Mouse (Mus musculus): Measurements from ENCODE around the gene Tns1.

Tns1 gene

GRCm38 (mm10) chr1:73990024-73990423, 134.2 kb downstream of the Tns1 start:
- DNase-seq (ENCODE audit: low spot score), result no peak

DNA sequence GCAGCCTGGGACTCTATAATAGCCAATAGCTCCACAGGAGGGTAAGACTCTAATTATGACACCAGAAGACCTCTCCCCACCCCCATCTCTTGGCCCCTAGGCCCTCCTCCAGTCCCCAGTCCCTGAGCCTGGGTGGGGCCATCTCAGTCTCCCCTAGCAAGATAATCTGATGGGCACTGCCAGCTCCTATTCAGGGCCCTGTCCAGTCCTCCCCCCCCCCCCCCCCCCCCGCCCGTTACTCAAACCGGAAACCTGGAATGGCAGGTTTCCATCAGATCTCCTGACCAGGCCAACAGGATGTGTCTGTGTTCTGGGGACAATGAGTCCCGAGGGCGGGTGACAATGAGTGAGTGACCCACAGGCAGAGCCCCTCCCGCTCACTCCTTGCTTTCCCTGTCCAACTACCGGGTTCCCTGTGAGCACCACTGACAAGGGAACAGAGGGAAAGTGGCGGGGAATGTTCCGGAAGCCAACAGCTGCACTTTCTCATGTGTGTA, 136.5 kb downstream of the Tns1 start:
- DNase-seq (ENCODE audit: low spot score), result no peak

DNA sequence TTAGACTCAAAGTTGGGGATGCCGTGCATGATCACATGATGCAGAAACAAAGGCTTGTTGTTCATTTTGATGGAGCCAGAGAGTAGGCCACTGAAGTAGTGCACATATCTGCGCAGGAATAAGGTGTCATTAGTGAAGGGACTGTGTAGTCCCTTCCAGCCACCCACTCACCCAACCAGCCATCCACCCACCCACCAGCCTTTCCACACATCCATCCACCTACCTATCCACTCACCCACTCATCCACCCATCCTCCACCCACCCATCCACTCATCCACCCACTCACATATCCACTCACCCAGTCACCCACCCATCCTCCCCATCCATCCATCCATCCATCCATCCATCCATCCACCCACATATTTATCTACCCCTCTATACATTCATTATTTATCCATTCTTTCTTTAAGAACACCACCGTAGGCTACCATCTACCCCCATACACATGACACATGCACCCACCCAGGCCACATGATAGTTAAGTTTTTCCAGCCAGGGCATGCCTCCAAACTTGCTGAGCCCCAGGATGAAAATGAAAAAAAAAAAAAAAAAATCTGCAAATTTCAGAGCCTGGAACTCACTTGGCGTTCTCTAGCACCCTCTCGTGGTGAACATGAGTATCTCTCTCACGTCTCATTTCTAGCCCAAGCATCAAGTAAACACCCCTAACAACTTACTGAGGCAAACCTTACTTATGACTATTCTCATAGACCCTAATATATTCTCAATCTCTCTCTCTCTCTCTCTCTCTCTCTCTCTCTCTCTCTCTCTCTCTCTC, 137.8 kb downstream of the Tns1 start:
- DNase-seq (ENCODE audit: low spot score), result no peak

- DNase-seq (ENCODE audit: low spot score), result no peak
These were observed 138.6 kb downstream of the Tns1 start for GRCm38 (mm10) chr1:73985611-73986010.

- DNase-seq (ENCODE audit: low spot score), result no peak
These were observed 145.0 kb downstream of the Tns1 start for GRCm38 (mm10) chr1:73979214-73979613.

DNA sequence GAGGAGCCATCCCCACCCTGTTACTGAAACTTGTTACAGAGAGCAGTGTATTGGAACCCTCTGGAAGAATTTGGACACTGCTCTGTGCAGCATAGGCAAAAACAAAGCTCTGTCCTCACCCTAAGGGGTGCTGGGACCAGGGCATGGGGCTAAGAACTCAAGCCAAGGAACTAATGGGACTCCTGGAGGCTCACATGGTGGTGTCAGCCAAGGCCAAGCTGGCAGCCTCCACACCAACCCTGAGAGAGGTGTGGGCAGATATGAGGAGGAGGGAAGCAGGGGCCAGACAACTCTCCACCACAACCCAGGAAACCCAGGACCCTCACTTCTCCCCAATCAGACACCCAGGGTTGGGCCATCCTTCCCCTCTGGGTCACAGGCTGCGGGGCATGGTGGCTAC, 145.7 kb downstream of the Tns1 start:
- DNase-seq (ENCODE audit: low spot score), result no peak

DNA sequence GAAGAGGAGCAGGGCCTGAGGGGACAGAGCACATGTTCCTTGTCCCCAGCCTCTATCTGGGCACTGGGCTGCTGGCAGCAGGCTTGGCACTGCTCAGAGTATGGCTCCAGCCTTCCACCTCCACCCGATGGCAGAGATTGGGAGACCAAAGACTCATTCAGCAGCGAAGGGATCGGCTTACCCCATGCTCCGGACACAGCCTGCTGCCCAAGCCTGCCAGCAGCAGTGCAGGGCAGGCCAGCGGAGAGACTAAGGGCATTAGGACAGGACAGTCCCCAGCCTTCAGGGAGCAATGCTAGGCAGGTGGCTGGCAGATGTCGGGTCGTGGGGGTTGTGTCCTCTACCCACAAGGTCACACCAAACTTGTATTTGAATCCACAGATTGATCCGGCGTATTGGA, 150.3 kb downstream of the Tns1 start:
- DNase-seq (ENCODE audit: low spot score), result no peak

DNA sequence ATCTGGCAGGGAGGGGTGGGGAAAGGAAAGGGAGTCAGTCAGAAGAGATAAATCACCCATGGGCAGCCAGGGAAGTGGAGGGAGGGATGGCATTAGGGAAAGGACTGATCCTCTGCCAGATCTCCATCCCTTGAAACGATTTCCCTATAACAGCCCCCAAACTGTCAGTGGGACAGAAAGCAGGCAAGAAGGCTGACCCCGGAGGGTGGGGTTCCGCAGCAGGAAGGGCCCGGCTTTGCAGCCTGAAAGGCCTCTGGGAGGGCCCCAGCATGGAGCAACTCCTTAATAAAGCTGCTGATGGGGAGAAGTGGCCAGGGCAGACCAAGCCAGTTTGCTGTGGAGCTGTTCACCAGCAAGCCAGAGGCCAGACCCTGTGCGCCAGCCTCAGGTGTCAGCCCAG, 151.5 kb downstream of the Tns1 start:
- DNase-seq (ENCODE audit: low spot score), result no peak

- DNase-seq (ENCODE audit: low spot score), result no peak
These were observed 154.0 kb downstream of the Tns1 start for GRCm38 (mm10) chr1:73970161-73970730.

DNA sequence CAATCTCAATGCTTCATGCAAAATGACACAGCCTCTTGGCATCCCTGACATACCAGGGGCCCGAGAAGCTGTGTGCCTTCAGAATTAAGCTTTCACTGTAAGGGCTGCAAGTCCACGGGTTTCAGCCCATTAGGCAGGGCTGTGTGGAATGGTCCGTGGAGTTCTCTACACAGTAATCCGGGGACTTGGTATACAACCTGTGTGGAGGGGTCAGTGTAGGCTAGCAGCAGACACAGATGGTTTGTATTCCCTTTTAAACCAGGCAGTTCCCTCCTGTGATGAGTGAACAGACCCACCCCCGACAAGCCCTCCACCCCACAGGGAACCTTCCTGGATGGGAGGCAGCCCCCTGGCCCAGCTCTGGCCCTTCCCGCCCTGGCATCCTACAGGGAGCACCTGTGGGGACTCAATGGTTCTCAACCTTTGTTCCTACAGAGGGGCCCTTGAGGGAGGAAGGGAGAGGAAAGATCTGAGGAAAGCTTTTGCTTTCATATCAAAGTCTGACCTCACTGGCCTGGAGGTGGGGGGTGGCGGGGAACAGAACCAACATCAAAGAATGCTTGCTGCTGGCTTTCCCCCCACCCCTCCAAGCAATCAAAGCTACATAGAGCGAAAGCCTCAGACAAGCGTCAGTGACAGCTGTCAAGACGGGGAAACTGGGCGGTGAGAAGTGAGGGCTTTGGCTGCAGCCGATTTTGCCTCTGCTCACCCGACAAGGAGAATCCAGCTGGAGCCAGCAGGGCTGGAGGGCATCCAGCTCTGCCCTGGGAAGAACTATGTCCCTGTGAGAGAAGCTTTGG, 155.3 kb downstream of the Tns1 start:
- no peak for DNase-seq (ENCODE audit: low spot score)

DNA sequence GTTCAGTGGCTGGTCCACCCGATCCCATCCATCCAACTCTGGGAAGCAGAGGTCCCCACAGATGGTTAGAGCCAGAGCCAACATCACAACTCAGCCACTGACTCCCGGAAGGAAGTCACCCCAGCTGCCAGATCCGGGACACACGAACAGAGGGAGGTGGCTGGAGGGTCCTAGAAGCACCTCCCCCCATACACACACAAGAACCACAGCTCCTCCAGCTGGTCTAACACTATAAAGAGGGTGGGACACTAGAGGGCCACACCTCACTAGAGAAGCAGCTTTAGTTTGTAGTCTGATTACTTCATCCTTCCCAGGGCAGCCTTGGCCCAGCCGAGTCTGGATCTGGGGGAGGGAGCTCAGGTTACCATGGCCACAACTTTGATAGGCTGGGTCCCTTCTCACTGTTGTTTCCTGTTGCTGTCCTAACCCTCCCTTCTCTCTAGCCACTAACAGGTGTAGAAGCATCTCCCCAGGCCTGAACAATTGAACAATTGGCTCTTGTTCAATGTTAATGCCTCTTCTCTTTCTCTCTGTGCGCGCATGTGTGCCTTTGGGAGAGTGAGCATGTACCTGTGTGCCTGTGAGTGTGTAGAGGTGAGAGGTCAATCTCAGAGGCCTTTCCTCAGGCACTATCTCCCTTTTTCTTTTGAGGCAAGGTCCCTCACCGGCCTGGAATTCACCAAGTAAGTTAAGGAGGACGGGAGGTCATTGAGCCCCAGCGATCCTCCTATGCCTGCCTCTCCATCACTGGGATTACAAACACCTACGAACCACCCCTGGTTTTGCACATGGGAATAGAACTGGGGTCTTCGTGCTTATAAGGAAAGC, 157.6 kb downstream of the Tns1 start:
- no peak for DNase-seq (ENCODE audit: low spot score)

DNA sequence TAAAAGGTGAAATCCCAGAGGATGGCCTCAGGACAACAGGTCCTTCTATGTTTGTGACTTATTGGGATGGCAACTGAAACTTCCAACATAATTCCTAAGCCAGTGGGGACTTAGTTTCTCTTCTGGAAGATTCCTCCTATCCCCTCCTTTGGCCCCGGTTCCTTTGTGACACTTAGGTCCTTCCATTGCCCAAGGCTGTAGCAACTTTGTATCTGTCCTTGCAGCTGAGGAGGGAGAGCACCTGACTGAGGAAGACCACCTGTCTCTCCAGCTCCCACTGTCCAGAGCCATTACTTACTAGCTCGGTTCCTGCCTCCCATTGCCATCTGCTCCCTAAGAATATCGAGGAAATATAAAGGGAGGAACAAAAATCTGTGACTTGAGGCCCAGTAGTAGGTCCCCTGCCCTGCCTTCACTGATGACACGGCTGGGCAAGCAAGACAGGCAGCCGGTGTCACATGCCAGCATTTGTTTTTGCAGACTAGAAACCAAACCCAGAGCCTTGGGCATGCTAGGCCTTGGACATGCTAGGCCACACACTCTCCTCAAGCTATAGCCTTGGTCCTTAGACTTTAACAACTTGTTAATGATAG, 160.0 kb downstream of the Tns1 start:
- DNase-seq (ENCODE audit: low spot score), result peak; percentile 56

- DNase-seq (ENCODE audit: low spot score), result peak; percentile 68
These were observed 160.6 kb downstream of the Tns1 start for GRCm38 (mm10) chr1:73963626-73964025.

DNA sequence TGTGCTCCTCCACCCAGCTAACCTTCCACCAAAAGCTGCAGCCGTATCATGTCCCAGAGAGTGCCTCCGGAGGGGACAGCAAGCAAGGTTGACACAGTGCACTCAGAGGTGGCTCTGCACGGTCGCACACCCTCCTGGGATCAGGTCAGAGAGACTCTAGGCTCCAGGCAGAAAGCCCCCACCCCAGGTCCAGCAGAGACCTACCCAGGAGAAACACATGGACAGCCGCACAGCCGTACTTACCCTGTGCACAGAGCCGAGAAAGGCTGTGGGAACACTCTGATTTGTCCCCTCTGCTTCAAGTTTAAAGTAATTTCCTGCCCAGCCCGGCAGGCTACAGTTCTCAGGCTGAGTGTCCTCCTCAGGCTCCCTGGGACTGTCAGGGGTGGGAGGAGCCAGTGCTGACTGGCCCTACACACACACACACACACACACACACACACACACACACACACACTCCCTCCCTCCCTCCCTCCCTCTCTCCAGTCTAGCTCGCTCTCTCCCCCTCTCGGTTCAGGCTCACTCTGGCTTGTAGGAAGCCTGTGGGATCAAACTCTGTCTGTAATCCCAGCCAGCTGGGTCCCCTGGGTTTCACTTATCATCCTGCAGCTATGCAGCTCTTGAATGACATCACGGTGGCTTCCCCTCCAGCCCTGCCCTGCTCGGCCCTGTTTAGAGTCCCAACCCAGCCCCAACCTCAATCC, 161.4 kb downstream of the Tns1 start:
- DNase-seq (ENCODE audit: low spot score), result peak; percentile 74

DNA sequence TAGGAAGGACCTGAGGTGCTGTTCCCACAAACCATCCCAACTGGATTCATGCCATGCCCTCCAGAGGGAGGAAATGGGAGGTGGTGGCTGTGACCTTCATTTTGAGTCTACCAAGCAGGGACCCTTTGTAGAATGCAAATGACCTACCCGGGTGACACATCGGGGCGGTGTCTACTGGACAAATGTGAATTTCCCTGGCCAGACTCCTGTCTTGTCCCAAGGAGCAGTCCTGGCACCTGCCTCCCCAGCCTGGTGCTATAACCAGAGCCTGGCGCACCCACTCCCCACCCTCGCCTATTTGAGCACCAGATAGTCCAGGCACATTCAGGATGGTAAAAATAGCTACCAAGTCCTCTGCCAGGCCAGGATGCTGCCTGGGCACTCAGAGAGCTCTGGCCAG, 162.2 kb downstream of the Tns1 start:
- DNase-seq (ENCODE audit: low spot score), result no peak

DNA sequence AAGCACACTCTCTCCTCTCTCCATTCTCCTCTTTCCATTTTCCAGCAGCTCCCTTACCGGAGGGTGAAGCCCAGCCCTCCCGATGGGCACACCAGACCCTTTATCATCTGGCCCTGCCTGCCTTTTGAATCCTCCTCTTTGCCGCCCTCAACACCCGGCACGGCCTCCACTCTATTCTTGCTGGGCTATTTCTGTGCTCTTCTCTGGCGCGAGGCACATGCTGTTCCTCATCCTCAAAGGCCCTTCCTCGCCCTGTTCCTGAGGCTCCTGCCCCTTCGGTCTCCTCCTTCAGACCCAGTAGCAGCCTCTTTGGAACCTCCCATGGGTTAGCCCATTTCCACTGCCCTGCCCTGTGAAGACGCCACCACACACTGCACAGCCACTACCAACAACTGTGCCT, 164.5 kb downstream of the Tns1 start:
- DNase-seq (ENCODE audit: low spot score), result no peak

- no peak for DNase-seq (ENCODE audit: low spot score)
These were observed 164.9 kb downstream of the Tns1 start for GRCm38 (mm10) chr1:73959344-73959743.

- no peak for DNase-seq (ENCODE audit: low spot score)
These were observed 165.9 kb downstream of the Tns1 start for GRCm38 (mm10) chr1:73958210-73958983.

GRCm38 (mm10) chr1:73957428-73957827, 166.8 kb downstream of the Tns1 start:
- no peak for DNase-seq (ENCODE audit: low spot score)

- DNase-seq (ENCODE audit: low spot score), result no peak
These were observed 167.9 kb downstream of the Tns1 start for GRCm38 (mm10) chr1:73956320-73956719.
